Mouse (Mus musculus) E14TG2a.4 (cell line): ENCODE data around the gene Gm20388.
A peak's percentile ranks its signal among the peaks of the same experiment; 100 is the strongest.

ENCODE experiments used
- H3K27me3 ChIP-seq: 2 replicates; pipeline ENCODE4 v1.6.1; 2014; ENCODE audit warnings: low read length, control low read depth; ENCODE audit not compliant: insufficient read depth
- H3K36me3 ChIP-seq: 2 replicates; pipeline ENCODE4 v1.6.1; 2014; ENCODE audit warnings: low read length, control low read depth; ENCODE audit not compliant: insufficient read depth
- H3K4me1 ChIP-seq: replicated peaks from 2 replicates; pipeline ENCODE4 v1.6.1; 2014; ENCODE audit warnings: low read depth, low read length, control low read depth
- H3K4me3 ChIP-seq: replicated peaks from 2 replicates; pipeline ENCODE4 v1.5.1; 2014; ENCODE audit warnings: mild to moderate bottlenecking, low read length
- H3K9me3 ChIP-seq: 2 replicates; pipeline ENCODE4 v1.6.1; 2014; ENCODE audit warnings: low read length, control low read depth
- CTCF ChIP-seq: conservative IDR thresholded peaks from 2 replicates; pipeline ENCODE4 v1.5.1; 2014; ENCODE audit warnings: low read length
- NANOG ChIP-seq: IDR thresholded peaks from 2 replicates; pipeline ENCODE4 v1.6.1; 2014; ENCODE audit warnings: borderline replicate concordance, low read length, mixed read lengths
- POU5F1 ChIP-seq: IDR thresholded peaks from 2 replicates; pipeline ENCODE4 v1.6.1; 2014; ENCODE audit warnings: low read length, borderline replicate concordance

Gene Gm20388

GRCm38 (mm10) chr8:120406008-120406632 lies 495.5 kb downstream of the Gm20388 start:
- Histone ChIP-seq H3K9me3 (no peaks in the 10 kb centered on the region), H3K36me3 (no peaks in the 10 kb centered on the region), H3K4me3 (no peak overlapping the region), H3K27me3 (peaks cover 31% of the 10 kb centered on the region), H3K4me1 (peaks cover 51% of the 10 kb centered on the region)
- TF ChIP-seq POU5F1 (no peak), CTCF (no peak), NANOG (no peak)

GRCm38 (mm10) chr8:120407701-120408240 lies 497.1 kb downstream of the Gm20388 start:
- TF ChIP-seq CTCF (peak; percentile 34), POU5F1 (no peak)
- Histone ChIP-seq H3K9me3 (no peaks in the 10 kb centered on the region), H3K36me3 (no peaks in the 10 kb centered on the region), H3K4me1 (peaks cover 65% of the 10 kb centered on the region), H3K27me3 (peaks cover 29% of the 10 kb centered on the region; the same call in 1 of the 2 replicates), H3K4me3 (peak overlapping the region; percentile 30)

GRCm38 (mm10) chr8:120408241-120409215 lies 497.9 kb downstream of the Gm20388 start:
- TF ChIP-seq NANOG (no peak), CTCF (no peak), POU5F1 (peak; percentile 29; the same call in 1 of the 2 replicates)
- Histone ChIP-seq H3K4me1 (peaks cover 73% of the 10 kb centered on the region), H3K9me3 (no peaks in the 10 kb centered on the region), H3K27me3 (peaks cover 32% of the 10 kb centered on the region; the same call in 1 of the 2 replicates), H3K4me3 (peak overlapping the region; percentile 30), H3K36me3 (no peaks in the 10 kb centered on the region)

- Histone ChIP-seq H3K4me3 (peak overlapping the region; percentile 32; the same call in 1 of the 2 replicates), H3K27me3 (peaks cover 41% of the 10 kb centered on the region; the same call in 1 of the 2 replicates), H3K36me3 (no peaks in the 10 kb centered on the region), H3K9me3 (no peaks in the 10 kb centered on the region), H3K4me1 (peaks cover 73% of the 10 kb centered on the region)
- no peak for TF ChIP-seq NANOG
- TF ChIP-seq CTCF, result no peak
- no peak for TF ChIP-seq POU5F1
These were observed 498.9 kb downstream of the Gm20388 start for GRCm38 (mm10) chr8:120409371-120410013.

- Histone ChIP-seq H3K27me3 (peaks cover 45% of the 10 kb centered on the region), H3K36me3 (no peaks in the 10 kb centered on the region), H3K4me3 (no peak overlapping the region), H3K9me3 (no peaks in the 10 kb centered on the region), H3K4me1 (peaks cover 76% of the 10 kb centered on the region)
- no peak for TF ChIP-seq NANOG
- no peak for TF ChIP-seq POU5F1
- TF ChIP-seq CTCF, result no peak
These were observed 500.4 kb downstream of the Gm20388 start for GRCm38 (mm10) chr8:120411059-120411458.

GRCm38 (mm10) chr8:120411862-120412261 lies 501.2 kb downstream of the Gm20388 start:
- no peaks in the 10 kb centered on the region for H3K9me3 ChIP-seq
- H3K36me3 ChIP-seq, result no peaks in the 10 kb centered on the region
- H3K4me1 ChIP-seq, result peaks cover 77% of the 10 kb centered on the region
- TF ChIP-seq CTCF, result no peak
- no peak for TF ChIP-seq POU5F1
- no peak for TF ChIP-seq NANOG
- H3K4me3 ChIP-seq, result no peak overlapping the region
- H3K27me3 ChIP-seq, result peaks cover 43% of the 10 kb centered on the region

- H3K27me3 ChIP-seq, result peaks cover 43% of the 10 kb centered on the region
- H3K36me3 ChIP-seq, result no peaks in the 10 kb centered on the region
- no peak overlapping the region for H3K4me3 ChIP-seq
- peaks cover 77% of the 10 kb centered on the region for H3K4me1 ChIP-seq
- H3K9me3 ChIP-seq, result no peaks in the 10 kb centered on the region
- TF ChIP-seq CTCF (no peak), POU5F1 (no peak), NANOG (no peak)
These were observed 501.7 kb downstream of the Gm20388 start for GRCm38 (mm10) chr8:120412357-120412756.
